Mouse (Mus musculus): ENCODE measurements around the gene Vwa3a. TPM values are rescaled to one million over a fixed set of nuclear protein-coding genes. Genes with fewer than 3 reads are reported as not detected.

Vwa3a gene
- polyA plus RNA-seq, 1 experiment: 0.03 TPM

- 84% methylated on average over 8 of the region's 8 CpGs for WGBS
- H3K4me1 ChIP-seq (ENCODE audit: control insufficient read depth, insufficient read depth, insufficient read length, low read length): no peaks in the 10 kb centered on the region; the same call in 1 of the 2 replicates
- no peak overlapping the region for H3K27ac ChIP-seq (ENCODE audit: insufficient read depth, low read depth, low read length)
- H3K36me3 ChIP-seq (ENCODE audit: control insufficient read depth, insufficient read depth, low read length): no peaks in the 10 kb centered on the region
- TF ChIP-seq POLR2A (IDR thresholded peaks at IDR 0.05; ENCODE audit: low read depth, low read length) (no peak), CTCF (IDR thresholded peaks at IDR 0.05; ENCODE audit: extremely low read depth, insufficient read length, insufficient replicate concordance, low read depth, low read length) (no peak)
- H3K27me3 ChIP-seq (ENCODE audit: control insufficient read depth, insufficient read depth, low read length): no peaks in the 10 kb centered on the region
- H3K4me3 ChIP-seq (ENCODE audit: low read depth, low read length): no peak overlapping the region
Measured at GRCm38 (mm10) chr7:120722839-120723278, 16.3 kb upstream of the Vwa3a start.

GRCm38 (mm10) chr7:120727581-120727980 is 11.5 kb upstream of the Vwa3a start:
- no peak for TF ChIP-seq POLR2A (IDR thresholded peaks at IDR 0.05; ENCODE audit: low read depth, low read length)
- TF ChIP-seq CTCF (IDR thresholded peaks at IDR 0.05; ENCODE audit: extremely low read depth, insufficient read length, insufficient replicate concordance, low read depth, low read length): peak; percentile 63; the same call in 1 of the 2 replicates
- no peaks in the 10 kb centered on the region for H3K27me3 ChIP-seq (ENCODE audit: control insufficient read depth, insufficient read depth, low read length)
- H3K36me3 ChIP-seq (ENCODE audit: control insufficient read depth, insufficient read depth, low read length): no peaks in the 10 kb centered on the region
- 83% methylated on average over 3 of the region's 3 CpGs for WGBS
- H3K27ac ChIP-seq (ENCODE audit: insufficient read depth, low read depth, low read length): no peak overlapping the region
- no peak overlapping the region for H3K4me3 ChIP-seq (ENCODE audit: low read depth, low read length)
- H3K4me1 ChIP-seq (ENCODE audit: control insufficient read depth, insufficient read depth, insufficient read length, low read length): no peaks in the 10 kb centered on the region

GRCm38 (mm10) chr7:120729635-120730034 is 9.5 kb upstream of the Vwa3a start:
- Histone ChIP-seq H3K36me3 (ENCODE audit: control insufficient read depth, insufficient read depth, low read length) (no peaks in the 10 kb centered on the region), H3K4me1 (ENCODE audit: control insufficient read depth, insufficient read depth, insufficient read length, low read length) (no peaks in the 10 kb centered on the region), H3K4me3 (ENCODE audit: low read depth, low read length) (no peak overlapping the region), H3K27ac (ENCODE audit: insufficient read depth, low read depth, low read length) (no peak overlapping the region), H3K27me3 (ENCODE audit: control insufficient read depth, insufficient read depth, low read length) (no peaks in the 10 kb centered on the region)
- TF ChIP-seq CTCF (IDR thresholded peaks at IDR 0.05; ENCODE audit: extremely low read depth, insufficient read length, insufficient replicate concordance, low read depth, low read length): no peak
- TF ChIP-seq POLR2A (IDR thresholded peaks at IDR 0.05; ENCODE audit: low read depth, low read length): no peak
- 17% methylated on average over 5 of the region's 5 CpGs for WGBS

- TF ChIP-seq POLR2A (IDR thresholded peaks at IDR 0.05; ENCODE audit: low read depth, low read length) (no peak), CTCF (IDR thresholded peaks at IDR 0.05; ENCODE audit: extremely low read depth, insufficient read length, insufficient replicate concordance, low read depth, low read length) (no peak)
- no peak overlapping the region for H3K4me3 ChIP-seq (ENCODE audit: low read depth, low read length)
- WGBS: 81% methylated on average over 7 of the region's 7 CpGs
- H3K27ac ChIP-seq (ENCODE audit: insufficient read depth, low read depth, low read length): no peak overlapping the region
- H3K36me3 ChIP-seq (ENCODE audit: control insufficient read depth, insufficient read depth, low read length): no peaks in the 10 kb centered on the region
- no peaks in the 10 kb centered on the region for H3K27me3 ChIP-seq (ENCODE audit: control insufficient read depth, insufficient read depth, low read length)
- no peaks in the 10 kb centered on the region for H3K4me1 ChIP-seq (ENCODE audit: control insufficient read depth, insufficient read depth, insufficient read length, low read length)
Measured at GRCm38 (mm10) chr7:120732906-120733305, 6.2 kb upstream of the Vwa3a start.

GRCm38 (mm10) chr7:120739558-120740101 is 512 bp downstream of the Vwa3a start:
- no peak overlapping the region for H3K4me3 ChIP-seq (ENCODE audit: low read depth, low read length)
- TF ChIP-seq CTCF (IDR thresholded peaks at IDR 0.05; ENCODE audit: extremely low read depth, insufficient read length, insufficient replicate concordance, low read depth, low read length) (no peak), POLR2A (IDR thresholded peaks at IDR 0.05; ENCODE audit: low read depth, low read length) (no peak)
- no peaks in the 10 kb centered on the region for H3K36me3 ChIP-seq (ENCODE audit: control insufficient read depth, insufficient read depth, low read length)
- WGBS: 18% methylated on average over 5 of the region's 5 CpGs
- H3K4me1 ChIP-seq (ENCODE audit: control insufficient read depth, insufficient read depth, insufficient read length, low read length): no peaks in the 10 kb centered on the region
- no peaks in the 10 kb centered on the region for H3K27me3 ChIP-seq (ENCODE audit: control insufficient read depth, insufficient read depth, low read length)
- H3K27ac ChIP-seq (ENCODE audit: insufficient read depth, low read depth, low read length): no peak overlapping the region

GRCm38 (mm10) chr7:120743366-120744351 is 4.5 kb downstream of the Vwa3a start:
- no peak for TF ChIP-seq CTCF (IDR thresholded peaks at IDR 0.05; ENCODE audit: extremely low read depth, insufficient read length, insufficient replicate concordance, low read depth, low read length)
- no peak for TF ChIP-seq POLR2A (IDR thresholded peaks at IDR 0.05; ENCODE audit: low read depth, low read length)
- WGBS: 72% methylated on average over 14 of the region's 14 CpGs
- Histone ChIP-seq H3K36me3 (ENCODE audit: control insufficient read depth, insufficient read depth, low read length) (no peaks in the 10 kb centered on the region), H3K27ac (ENCODE audit: insufficient read depth, low read depth, low read length) (no peak overlapping the region), H3K4me1 (ENCODE audit: control insufficient read depth, insufficient read depth, insufficient read length, low read length) (no peaks in the 10 kb centered on the region), H3K27me3 (ENCODE audit: control insufficient read depth, insufficient read depth, low read length) (no peaks in the 10 kb centered on the region), H3K4me3 (ENCODE audit: low read depth, low read length) (no peak overlapping the region)

- 78% methylated on average over 6 of the region's 6 CpGs for WGBS
- Histone ChIP-seq H3K27me3 (ENCODE audit: control insufficient read depth, insufficient read depth, low read length) (no peaks in the 10 kb centered on the region), H3K36me3 (ENCODE audit: control insufficient read depth, insufficient read depth, low read length) (no peaks in the 10 kb centered on the region), H3K27ac (ENCODE audit: insufficient read depth, low read depth, low read length) (no peak overlapping the region), H3K4me1 (ENCODE audit: control insufficient read depth, insufficient read depth, insufficient read length, low read length) (no peaks in the 10 kb centered on the region), H3K4me3 (ENCODE audit: low read depth, low read length) (no peak overlapping the region)
- TF ChIP-seq CTCF (IDR thresholded peaks at IDR 0.05; ENCODE audit: extremely low read depth, insufficient read length, insufficient replicate concordance, low read depth, low read length): no peak
- no peak for TF ChIP-seq POLR2A (IDR thresholded peaks at IDR 0.05; ENCODE audit: low read depth, low read length)
Measured at GRCm38 (mm10) chr7:120744606-120745005, 5.5 kb downstream of the Vwa3a start.

Measured in small intestine, adult 2 months (tissue).